In the genomic region with DNA sequence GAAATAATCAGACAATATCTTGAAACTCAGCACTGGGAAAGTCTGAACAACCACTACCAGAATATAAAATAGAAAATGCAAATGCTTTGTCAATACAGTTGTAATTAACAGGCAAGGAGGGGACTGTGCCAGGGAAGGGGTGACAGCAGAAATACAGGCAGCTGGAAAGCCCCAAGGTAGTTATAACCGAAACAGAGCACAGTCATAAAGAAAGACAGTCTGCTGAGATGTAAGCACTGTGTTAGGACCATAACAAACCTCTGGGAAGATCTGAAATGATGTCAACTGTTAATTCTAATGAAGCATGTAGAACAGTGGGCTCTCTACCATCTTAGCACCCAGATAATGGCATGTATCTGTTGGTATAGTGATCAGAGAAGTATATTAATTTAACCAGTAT, we compare ENCODE assay signal across 20 mouse cellular contexts.
"Had no signal": no experiment of that assay in that cellular context is flagged by ENCODE, and none has a peak within 500 bp of the region (broad histone marks: within the 10 kb centered on the region; RNA-seq: fewer than 3 reads in every experiment).

No protein-coding gene starts in this region.

- H3K4me3 ChIP-seq: liver, embryonic 13.5 days; liver, embryonic 15.5 days; lung, embryonic 15.5 days; megakaryocyte, embryonic 14.5 days had no signal

- H3K4me2 ChIP-seq: liver, embryonic 11.5 days; liver, embryonic 13.5 days; liver, embryonic 15.5 days; lung, embryonic 15.5 days; midbrain, embryonic 11.5 days had no signal

- H3K27ac ChIP-seq: liver, embryonic 13.5 days; liver, embryonic 15.5 days; lung, embryonic 15.5 days; macrophage had no signal

- H3K9ac ChIP-seq: liver, embryonic 13.5 days; liver, embryonic 15.5 days; liver, postnatal 0 days; lung, embryonic 15.5 days had no signal

- ATAC-seq: liver, postnatal 0 days; lung, postnatal 0 days had no signal

- H3K9me3 ChIP-seq: liver, embryonic 13.5 days; liver, embryonic 15.5 days; lung, embryonic 15.5 days; megakaryocyte, embryonic 14.5 days had no signal

- DNase-seq: liver, embryonic 13.5 days; liver, postnatal 0 days; lung, adult 2 months; lung, postnatal 14 days; lung, postnatal 36 days; retina, postnatal 1 day; right cerebral cortex, adult 18-20 months; right cerebral cortex, postnatal 25 days; right cerebral cortex, postnatal 4 days; spleen, adult 18-20 months; thymus, adult 18-20 months; thymus, postnatal 14 days; thymus, postnatal 36 days had no signal

- H3K27me3 ChIP-seq: liver, embryonic 13.5 days; liver, embryonic 15.5 days; lung, embryonic 15.5 days; megakaryocyte, embryonic 14.5 days had no signal

- H3K36me3 ChIP-seq: liver, embryonic 13.5 days; liver, embryonic 15.5 days; lung, embryonic 15.5 days had no signal

- H3K4me1 ChIP-seq: liver, embryonic 13.5 days; liver, embryonic 15.5 days; lung, embryonic 15.5 days; megakaryocyte, embryonic 14.5 days had no signal
